Mouse (Mus musculus) small intestine, adult 2 months (tissue): ENCODE results near the gene Anxa5.

Experiments used
- CTCF ChIP-seq: fragments of 200-500 bp; IDR thresholded peaks from 2 replicates; pipeline ENCODE4 v1.5.1; 2012; ENCODE audit warnings: low read depth, mild to moderate bottlenecking, control low read depth, inconsistent platforms, low read length, moderate library complexity, mixed read lengths; ENCODE audit not compliant: insufficient replicate concordance, insufficient read length; ENCODE audit errors: extremely low read depth
- POLR2A ChIP-seq: fragments of 200-500 bp; IDR thresholded peaks from 2 replicates; pipeline ENCODE4 v1.6.1; 2012; ENCODE audit warnings: low read depth, mild to moderate bottlenecking, control low read depth, inconsistent platforms, low read length, moderate library complexity

DNA sequence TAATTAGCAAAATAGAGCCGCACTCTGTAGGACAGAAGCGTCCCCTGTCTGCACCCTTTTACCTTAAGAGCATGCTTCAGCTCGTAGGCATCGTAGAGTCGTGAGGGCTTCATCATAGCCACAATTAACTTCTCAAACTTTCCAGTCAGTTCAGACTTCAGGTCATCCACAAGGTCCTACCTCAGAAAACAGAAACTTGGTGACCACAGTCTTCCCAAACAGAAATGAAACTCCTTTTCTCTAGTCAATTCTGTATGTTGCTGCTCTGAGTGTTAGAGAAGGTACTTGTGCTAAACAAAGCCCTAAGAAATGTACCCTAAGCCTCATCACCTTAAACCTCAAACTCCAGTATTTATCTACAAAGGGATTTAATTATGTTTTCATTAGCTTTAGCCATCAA lies 13.9 kb downstream of the Anxa5 start:
- no peak for TF ChIP-seq POLR2A
- TF ChIP-seq CTCF: no peak
